Mouse (Mus musculus) B cell, adult 2 months (primary cell): ENCODE data around the gene Camk2g.

Experiments
- DNase-seq, 2 experiments: peaks; one replicate each; pipeline ENCODE4 v3.0.0; 2022

Camk2g gene

DNA sequence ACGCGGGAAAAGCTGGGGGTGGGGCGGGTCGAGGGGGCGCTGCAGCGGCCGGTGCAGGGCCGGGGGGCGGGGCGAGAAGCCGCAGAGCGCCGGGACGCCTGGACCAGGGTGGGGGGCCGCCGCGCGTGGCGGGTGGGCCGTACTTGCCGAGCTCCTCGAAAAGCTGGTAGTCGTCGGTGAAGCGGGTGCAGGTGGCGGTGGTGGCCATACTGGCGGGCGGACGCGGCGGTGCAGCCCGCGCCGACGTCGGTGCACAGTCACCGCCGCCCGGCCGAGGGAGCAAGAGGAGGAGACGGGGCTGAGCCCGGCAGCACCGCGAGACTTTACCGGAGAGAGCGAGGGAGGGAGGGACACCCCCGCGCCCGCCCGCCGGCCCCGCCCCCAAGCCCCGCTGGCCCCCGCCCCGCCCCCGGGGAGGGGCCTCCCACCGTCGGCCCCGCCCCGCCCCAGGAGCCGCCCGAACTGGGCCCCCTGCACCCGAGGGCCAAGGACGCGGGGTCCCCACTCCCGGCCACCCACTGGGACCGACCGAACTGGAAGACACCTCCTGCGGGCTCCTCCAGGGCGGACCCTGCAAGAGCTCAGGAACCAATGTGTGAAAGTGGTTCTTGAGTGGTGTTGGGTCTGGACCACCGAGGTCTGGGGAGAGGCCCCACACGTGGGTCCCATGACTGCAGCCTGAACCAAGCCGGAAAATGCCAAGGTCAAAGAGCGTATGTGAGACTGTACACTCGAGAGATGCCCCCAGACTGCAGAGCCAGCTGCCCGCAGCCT, at the start of gene Camk2g:
Camk2g (minus strand) TSS at position 331 of the 774 bp plus-strand sequence.
- peak; percentile 80 to 82 for DNase-seq

DNA sequence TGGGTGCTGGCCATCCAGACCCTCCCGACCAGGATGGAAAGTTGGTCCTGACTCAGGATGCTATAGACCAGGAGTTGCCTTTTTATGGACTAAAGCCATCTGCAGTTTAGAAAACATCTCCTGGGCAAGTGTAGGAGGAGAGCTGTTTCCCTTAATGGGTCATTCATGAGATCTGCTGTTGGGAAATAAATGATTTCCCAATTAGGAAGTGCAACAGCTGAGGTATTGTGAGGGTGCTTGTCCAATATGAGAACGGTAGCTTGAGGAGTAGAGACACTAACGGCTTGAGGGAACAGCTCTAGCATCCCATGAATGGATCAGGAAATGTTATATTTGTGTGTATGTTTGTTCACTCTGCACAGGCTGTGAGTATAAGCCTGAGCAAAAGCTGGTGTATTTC, 48.7 kb upstream of the Camk2g start:
- DNase-seq, result no peak

DNA sequence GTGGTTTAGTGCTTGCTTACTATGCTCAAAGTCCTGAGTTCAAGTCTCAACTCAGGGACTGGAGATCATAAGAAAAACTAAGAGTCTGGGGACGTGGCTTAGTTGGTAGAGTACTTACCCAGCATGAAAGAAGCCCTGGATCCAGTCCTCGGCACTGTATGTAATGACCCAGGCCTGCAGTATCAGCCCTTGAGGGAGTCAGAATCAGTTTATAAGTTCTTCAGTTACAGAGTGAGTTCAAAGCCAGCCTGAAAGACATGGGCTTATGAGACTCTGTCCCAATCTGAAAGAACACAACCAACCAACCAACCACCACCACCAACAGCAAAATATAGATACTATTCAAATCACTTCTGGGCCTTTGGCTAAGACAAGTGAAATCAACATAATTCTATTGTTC, 47.6 kb upstream of the Camk2g start:
- no peak for DNase-seq

DNA sequence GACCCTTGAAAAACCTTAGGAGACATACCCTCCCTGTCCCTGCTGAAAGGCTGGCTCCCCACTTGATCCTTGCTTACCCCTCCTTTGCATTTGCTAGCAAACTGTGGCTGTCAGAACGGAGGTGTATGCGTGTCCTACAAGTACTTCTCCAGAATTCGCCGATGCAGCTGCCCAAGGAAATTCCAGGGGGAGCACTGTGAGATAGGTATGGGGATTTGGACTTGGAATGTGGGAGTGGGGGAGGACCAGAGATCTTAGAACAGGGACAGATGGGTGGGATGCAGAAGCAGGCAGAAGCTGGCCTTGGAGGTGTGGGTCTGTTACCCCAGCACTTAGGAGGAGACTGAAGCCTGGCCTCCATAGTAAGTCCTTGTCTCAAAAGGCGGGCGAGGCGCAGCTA, 43.8 kb upstream of the Camk2g start:
- no peak for DNase-seq

GRCm38 (mm10) chr14:20836905-20837376, 43.1 kb upstream of the Camk2g start:
- DNase-seq, result no peak

- DNase-seq, result peak; percentile 62
Observed at GRCm38 (mm10) chr14:20836171-20836904, 42.5 kb upstream of the Camk2g start, which contains the start of gene Plau. Plau (plus strand) TSS chr14:20836660.

GRCm38 (mm10) chr14:20834136-20834535, 40.2 kb upstream of the Camk2g start:
- peak; percentile 17 to 22 for DNase-seq

DNA sequence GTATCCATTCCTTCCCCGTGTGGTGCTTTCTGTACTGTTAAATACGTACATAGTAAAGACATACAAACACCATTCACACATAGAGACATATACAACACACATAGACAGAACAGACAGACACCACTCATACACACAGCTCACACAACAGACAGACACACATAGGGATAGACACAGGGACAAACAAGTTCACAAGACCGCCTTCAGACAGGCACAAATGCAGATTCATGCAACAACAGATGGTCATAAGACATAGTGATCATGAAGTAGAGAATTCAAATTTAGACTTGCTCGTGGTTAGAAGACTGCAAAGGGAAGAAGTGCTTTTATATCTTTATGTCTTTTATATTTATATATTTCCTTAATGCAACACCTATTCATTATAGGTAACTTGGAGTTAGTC, 39.6 kb upstream of the Camk2g start:
- DNase-seq, result no peak

DNA sequence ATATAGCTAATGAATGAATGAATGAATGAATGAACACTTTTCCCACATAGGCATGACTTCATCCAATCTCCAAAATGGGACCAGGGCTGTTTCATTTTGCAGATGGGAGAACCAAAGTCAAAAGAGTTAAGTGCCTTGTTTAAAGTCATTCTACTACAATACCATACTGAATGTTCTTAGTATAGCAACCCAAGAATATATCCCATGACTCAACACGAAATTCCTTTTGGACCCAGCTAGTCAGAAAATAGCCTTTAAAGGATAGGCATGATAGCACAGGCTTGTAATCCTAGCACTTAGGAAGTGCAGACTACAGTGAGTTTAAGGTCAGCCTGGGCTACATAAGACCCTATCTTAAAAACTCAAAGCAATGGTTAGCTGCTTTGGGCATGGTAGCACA, 38.0 kb upstream of the Camk2g start:
- DNase-seq, result no peak

DNA sequence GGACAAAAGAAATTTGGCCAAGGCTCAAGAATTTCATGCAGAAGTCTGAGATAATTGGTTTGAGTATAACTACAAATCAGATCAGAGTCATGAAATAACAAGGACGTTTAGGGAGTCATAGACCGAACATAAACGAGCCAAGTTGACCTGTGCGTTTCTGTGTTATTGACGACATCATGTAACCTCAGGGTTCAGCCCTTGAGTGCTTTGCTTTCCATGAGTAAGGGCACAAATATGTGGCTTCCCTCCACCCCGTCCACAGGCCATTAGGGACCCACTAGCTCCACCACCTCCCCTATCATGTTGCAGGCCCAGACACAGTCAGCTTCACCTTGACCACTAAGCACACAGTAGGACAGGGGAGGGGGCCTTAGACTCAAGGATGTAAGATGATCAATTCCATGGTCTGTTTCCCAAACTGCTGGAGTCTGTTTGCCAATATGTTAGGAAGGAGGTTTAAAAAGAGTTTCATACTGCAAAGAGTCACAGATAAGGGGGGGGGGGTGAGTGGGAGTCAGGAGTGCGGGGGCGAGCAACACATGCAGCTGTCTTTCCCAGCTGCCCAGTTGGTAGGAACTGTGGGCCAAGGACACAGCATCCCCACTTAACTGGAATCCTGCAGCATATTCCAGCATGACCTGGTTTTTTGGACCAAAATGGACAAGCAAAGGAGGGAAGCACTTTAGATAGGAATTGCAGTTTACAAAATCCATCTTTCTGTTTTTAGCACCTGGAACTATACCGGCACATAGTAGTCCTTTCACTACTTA, 37.4 kb upstream of the Camk2g start:
- DNase-seq, result no peak

- peak; percentile 41 to 42 for DNase-seq
Observed at GRCm38 (mm10) chr14:20829523-20830366, 35.9 kb upstream of the Camk2g start.

GRCm38 (mm10) chr14:20828524-20828923, 34.6 kb upstream of the Camk2g start:
- peak; percentile 7 to 8 for DNase-seq

GRCm38 (mm10) chr14:20827491-20827890, 33.6 kb upstream of the Camk2g start:
- DNase-seq, result no peak

- DNase-seq, result no peak
Observed at GRCm38 (mm10) chr14:20827061-20827460, 33.2 kb upstream of the Camk2g start.

GRCm38 (mm10) chr14:20825516-20825915, 31.6 kb upstream of the Camk2g start:
- DNase-seq, result no peak

DNA sequence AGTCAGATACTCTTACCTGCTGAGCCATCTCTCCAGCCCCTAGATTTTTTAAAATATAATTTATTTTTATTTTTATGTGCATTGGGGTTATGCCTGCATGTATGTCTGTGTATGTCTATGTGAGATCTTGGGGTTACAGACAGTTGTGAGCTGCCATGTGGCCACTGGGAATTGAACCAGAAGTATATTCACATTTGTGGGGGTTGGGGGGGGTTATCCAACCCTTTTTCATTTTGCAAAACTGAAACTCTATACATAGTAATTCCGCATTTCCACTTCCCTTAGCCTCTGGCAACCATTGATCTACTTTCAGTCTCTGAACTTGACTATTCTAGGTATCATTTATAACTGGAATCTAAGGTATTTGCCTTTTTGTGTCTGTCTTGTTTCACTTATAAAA, 30.6 kb upstream of the Camk2g start:
- DNase-seq, result no peak

GRCm38 (mm10) chr14:20815448-20815847, 21.6 kb upstream of the Camk2g start:
- DNase-seq, result no peak

- DNase-seq, result no peak
Observed at GRCm38 (mm10) chr14:20811779-20812406, 18.0 kb upstream of the Camk2g start.

DNA sequence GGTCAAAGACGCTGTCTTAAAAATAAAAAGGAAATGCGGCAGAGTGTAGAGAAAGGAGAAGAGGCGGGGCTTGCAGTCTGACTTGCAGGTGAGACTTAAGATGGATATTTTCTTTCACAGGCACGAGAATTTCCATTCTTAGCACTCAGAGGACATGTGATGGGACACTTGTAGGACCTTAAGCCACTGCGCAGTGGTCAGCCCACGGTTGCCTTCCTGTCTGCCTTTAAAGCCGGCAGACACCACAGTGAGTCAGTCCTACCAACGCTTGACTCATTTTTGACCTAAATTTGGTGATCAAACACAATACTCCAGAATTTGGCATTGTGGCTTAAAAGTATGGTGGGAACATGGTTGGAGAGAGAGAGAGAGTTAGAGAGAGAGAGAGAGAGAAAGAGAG, 17.3 kb upstream of the Camk2g start:
- no peak for DNase-seq

DNA sequence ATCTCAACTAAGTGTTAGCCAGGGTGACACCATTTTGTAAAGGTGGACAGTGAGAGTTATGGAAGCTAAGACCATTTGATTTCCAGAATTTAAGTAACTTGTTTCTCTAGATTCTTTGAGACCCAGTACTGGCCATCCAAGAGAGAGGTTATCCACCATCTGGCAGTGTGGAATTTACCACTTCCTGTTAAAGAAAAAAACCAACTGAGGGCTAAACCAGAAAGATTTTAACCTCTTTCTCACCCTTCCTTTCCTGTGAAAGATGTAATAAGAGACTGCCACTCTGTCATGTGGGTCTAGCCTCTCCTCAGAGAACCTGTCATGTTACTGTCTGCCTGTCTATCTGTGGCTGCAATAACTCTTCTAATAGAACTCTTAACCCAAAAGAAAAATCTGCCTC, 15.9 kb upstream of the Camk2g start:
- DNase-seq, result no peak

DNA sequence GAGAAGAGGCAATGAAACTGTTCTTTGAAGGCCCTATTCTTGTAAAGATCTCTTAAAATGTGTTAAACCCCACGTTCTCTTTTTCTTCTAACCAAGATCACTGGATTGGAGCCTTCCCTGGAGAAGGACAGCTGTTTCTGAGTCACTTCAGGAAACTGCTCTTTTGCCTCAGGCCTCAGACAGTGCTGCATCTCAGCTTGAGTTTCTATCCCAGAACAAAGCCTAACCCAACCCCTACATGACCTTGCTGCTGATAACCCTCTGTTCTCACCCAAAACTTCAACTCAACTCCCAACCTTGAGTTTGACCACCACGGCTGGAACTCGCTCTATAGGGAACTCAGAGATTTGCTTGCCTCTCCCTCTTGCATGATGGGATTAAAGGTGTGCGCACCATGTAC, 15.5 kb upstream of the Camk2g start:
- no peak for DNase-seq
